In genomic region chr4:86018928-86019327, GRCm38 (mm10) we compare ENCODE assay signal across 23 mouse cellular contexts.
"Had no signal": no experiment of that assay in that cellular context is flagged by ENCODE, and none has a peak within 500 bp of the region (broad histone marks: within the 10 kb centered on the region; RNA-seq: fewer than 3 reads in every experiment).

No protein-coding gene starts in this region.

- H3K4me1 ChIP-seq: liver, embryonic 12.5 days had no signal

- H3K27ac ChIP-seq: gastrocnemius, adult 2 months; heart, embryonic 10.5 days; hindbrain, embryonic 15.5 days; hindbrain, postnatal 0 days; kidney, embryonic 15.5 days; kidney, postnatal 0 days; limb, embryonic 13.5 days; liver, embryonic 12.5 days; liver, embryonic 14.5 days had no signal

- H3K4me2 ChIP-seq: heart, embryonic 12.5 days; hindbrain, embryonic 12.5 days; hindbrain, embryonic 15.5 days; kidney, embryonic 15.5 days; limb, embryonic 13.5 days; limb, embryonic 15.5 days; liver, embryonic 12.5 days had no signal

- H3K9me3 ChIP-seq: heart, embryonic 10.5 days; heart, embryonic 12.5 days; hindbrain, embryonic 10.5 days; hindbrain, embryonic 12.5 days; hindbrain, embryonic 15.5 days; kidney, embryonic 15.5 days; limb, embryonic 13.5 days; limb, embryonic 15.5 days; liver, embryonic 12.5 days had no signal

- H3K4me3 ChIP-seq: gastrocnemius, adult 2 months; heart, embryonic 10.5 days; heart, embryonic 12.5 days; hindbrain, embryonic 10.5 days; hindbrain, embryonic 12.5 days; hindbrain, embryonic 15.5 days; kidney, embryonic 15.5 days; limb, embryonic 13.5 days; limb, embryonic 15.5 days; liver, embryonic 12.5 days had no signal

- H3K9ac ChIP-seq: heart, embryonic 12.5 days; hindbrain, embryonic 12.5 days; hindbrain, embryonic 15.5 days; kidney, embryonic 15.5 days; limb, embryonic 13.5 days; limb, embryonic 15.5 days; liver, embryonic 12.5 days; liver, embryonic 14.5 days had no signal

- H3K36me3 ChIP-seq: heart, embryonic 10.5 days; heart, embryonic 12.5 days; hindbrain, embryonic 10.5 days; hindbrain, embryonic 12.5 days; hindbrain, embryonic 15.5 days; kidney, embryonic 15.5 days; limb, embryonic 13.5 days; limb, embryonic 15.5 days; liver, embryonic 12.5 days had no signal

- DNase-seq: gastrocnemius, adult 2 months; gastrocnemius, postnatal 25 days; heart, adult 18-20 months; kidney, adult 11 months; kidney, adult 2 months; kidney, adult 9 months; kidney, postnatal 14 days; kidney, postnatal 36 days; layer of hippocampus, adult 9-11 months; layer of hippocampus, postnatal 36 days had no signal

- H3K27me3 ChIP-seq: heart, embryonic 12.5 days; hindbrain, embryonic 12.5 days; hindbrain, embryonic 15.5 days; kidney, embryonic 15.5 days; limb, embryonic 13.5 days; limb, embryonic 15.5 days; liver, embryonic 12.5 days had no signal

- ATAC-seq: intestine, embryonic 16.5 days; liver, embryonic 12.5 days had no signal
